Mouse (Mus musculus): ENCODE results near the gene 1810037I17Rik. TPM values are rescaled to one million over a fixed set of nuclear protein-coding genes. Genes with fewer than 3 reads are reported as not detected.
"Not testable (repeated sequence)": the region's sequence is repeated elsewhere in the genome, so short reads cannot be mapped to it uniquely, and the experiment has no call there.

The 1810037I17Rik gene
- polyA plus RNA-seq, 1 experiment, result 85.1 TPM

- peaks cover 3% of the 10 kb centered on the region; the same call in 1 of the 2 replicates for H3K4me1 ChIP-seq (ENCODE audit: control insufficient read depth, insufficient read depth, insufficient read length, low read length)
- H3K27ac ChIP-seq (replicated peaks; ENCODE audit: low read depth, low read length), result no peak within 1 kb of the TSS
- no peak within 1 kb of the TSS for H3K4me3 ChIP-seq (ENCODE audit: insufficient read depth, low read depth, low read length)
Observed at GRCm38 (mm10) chr3:122919260-122919659, 4.7 kb upstream of the 1810037I17Rik start, which contains the start of gene Gm10959. Gene Gm10959, minus strand, starts transcription at chr3:122919360.

- H3K4me1 ChIP-seq (ENCODE audit: control insufficient read depth, insufficient read depth, insufficient read length, low read length), result peaks cover 3% of the 10 kb centered on the region; the same call in 1 of the 2 replicates
- no peak overlapping the region for H3K4me3 ChIP-seq (ENCODE audit: insufficient read depth, low read depth, low read length)
- peak overlapping the region; percentile 45; the same call in 1 of the 2 replicates for H3K27ac ChIP-seq (replicated peaks; ENCODE audit: low read depth, low read length)
Observed at GRCm38 (mm10) chr3:122920572-122921435, 3.2 kb upstream of the 1810037I17Rik start.

- Histone ChIP-seq H3K4me3 (ENCODE audit: insufficient read depth, low read depth, low read length) (peak overlapping the region; percentile 27; the same call in 1 of the 2 replicates), H3K4me1 (ENCODE audit: control insufficient read depth, insufficient read depth, insufficient read length, low read length) (peaks cover 3% of the 10 kb centered on the region; the same call in 1 of the 2 replicates), H3K27ac (replicated peaks; ENCODE audit: low read depth, low read length) (peak overlapping the region; percentile 96)
Observed at GRCm38 (mm10) chr3:122921676-122922527, 2.1 kb upstream of the 1810037I17Rik start.

- Histone ChIP-seq H3K4me3 (ENCODE audit: insufficient read depth, low read depth, low read length) (no peak overlapping the region), H3K4me1 (ENCODE audit: control insufficient read depth, insufficient read depth, insufficient read length, low read length) (peaks cover 3% of the 10 kb centered on the region; the same call in 1 of the 2 replicates), H3K27ac (replicated peaks; ENCODE audit: low read depth, low read length) (0 out of 2 replicates have a peak overlapping the region, but pooled peaks have one; percentile 26)
Observed at GRCm38 (mm10) chr3:122923147-122923546, 856 bp upstream of the 1810037I17Rik start.

- Histone ChIP-seq H3K27ac (replicated peaks; ENCODE audit: low read depth, low read length) (no peak overlapping the region), H3K4me1 (ENCODE audit: control insufficient read depth, insufficient read depth, insufficient read length, low read length) (no peaks in the 10 kb centered on the region; the same call in 1 of the 2 replicates), H3K4me3 (ENCODE audit: insufficient read depth, low read depth, low read length) (no peak overlapping the region)
Observed at GRCm38 (mm10) chr3:122929723-122930122, 5.7 kb downstream of the 1810037I17Rik start.

GRCm38 (mm10) chr3:122932466-122932865 lies 8.5 kb downstream of the 1810037I17Rik start:
- Histone ChIP-seq H3K4me3 (ENCODE audit: insufficient read depth, low read depth, low read length) (no peak overlapping the region), H3K27ac (replicated peaks; ENCODE audit: low read depth, low read length) (no peak overlapping the region), H3K4me1 (ENCODE audit: control insufficient read depth, insufficient read depth, insufficient read length, low read length) (no peaks in the 10 kb centered on the region)

GRCm38 (mm10) chr3:122937176-122937575 lies 13.2 kb downstream of the 1810037I17Rik start:
- not testable (repeated sequence) for H3K27ac ChIP-seq (replicated peaks; ENCODE audit: low read depth, low read length); H3K4me3 ChIP-seq (ENCODE audit: insufficient read depth, low read depth, low read length); H3K4me1 ChIP-seq (ENCODE audit: control insufficient read depth, insufficient read depth, insufficient read length, low read length)

GRCm38 (mm10) chr3:122939215-122939614 lies 15.2 kb downstream of the 1810037I17Rik start:
- H3K27ac ChIP-seq (replicated peaks; ENCODE audit: low read depth, low read length), result no peak overlapping the region
- H3K4me3 ChIP-seq (ENCODE audit: insufficient read depth, low read depth, low read length), result no peak overlapping the region
- no peaks in the 10 kb centered on the region for H3K4me1 ChIP-seq (ENCODE audit: control insufficient read depth, insufficient read depth, insufficient read length, low read length)

- no peak overlapping the region for H3K27ac ChIP-seq (replicated peaks; ENCODE audit: low read depth, low read length)
- H3K4me1 ChIP-seq (ENCODE audit: control insufficient read depth, insufficient read depth, insufficient read length, low read length), result no peaks in the 10 kb centered on the region
- H3K4me3 ChIP-seq (ENCODE audit: insufficient read depth, low read depth, low read length), result no peak overlapping the region
Observed at GRCm38 (mm10) chr3:122943387-122943890, 19.4 kb downstream of the 1810037I17Rik start.

- Histone ChIP-seq H3K4me3 (ENCODE audit: insufficient read depth, low read depth, low read length) (no peak overlapping the region), H3K4me1 (ENCODE audit: control insufficient read depth, insufficient read depth, insufficient read length, low read length) (no peaks in the 10 kb centered on the region), H3K27ac (replicated peaks; ENCODE audit: low read depth, low read length) (no peak overlapping the region)
Observed at GRCm38 (mm10) chr3:122950129-122950528, 26.1 kb downstream of the 1810037I17Rik start.

GRCm38 (mm10) chr3:122964301-122964700 lies 40.3 kb downstream of the 1810037I17Rik start:
- Histone ChIP-seq H3K27ac (replicated peaks; ENCODE audit: low read depth, low read length) (no peak overlapping the region), H3K4me3 (ENCODE audit: insufficient read depth, low read depth, low read length) (no peak overlapping the region)

GRCm38 (mm10) chr3:122968391-122968790 lies 44.4 kb downstream of the 1810037I17Rik start:
- Histone ChIP-seq H3K4me3 (ENCODE audit: insufficient read depth, low read depth, low read length) (no peak overlapping the region), H3K4me1 (ENCODE audit: control insufficient read depth, insufficient read depth, insufficient read length, low read length) (no peaks in the 10 kb centered on the region), H3K27ac (replicated peaks; ENCODE audit: low read depth, low read length) (no peak overlapping the region)

More at GRCm38 (mm10) chr3:122964301-122964700, 40.3 kb downstream of the 1810037I17Rik start:
- no peaks in the 10 kb centered on the region for H3K4me1 ChIP-seq (ENCODE audit: control insufficient read depth, insufficient read depth, insufficient read length, low read length)

- peaks cover 3% of the 10 kb centered on the region; the same call in 1 of the 2 replicates for H3K4me1 ChIP-seq (ENCODE audit: control insufficient read depth, insufficient read depth, insufficient read length, low read length)
- H3K4me3 ChIP-seq (ENCODE audit: insufficient read depth, low read depth, low read length), result no peak overlapping the region
- no peak overlapping the region for H3K27ac ChIP-seq (replicated peaks; ENCODE audit: low read depth, low read length)
Observed at GRCm38 (mm10) chr3:122972126-122972822, 48.3 kb downstream of the 1810037I17Rik start.

GRCm38 (mm10) chr3:122974833-122975232 lies 50.8 kb downstream of the 1810037I17Rik start:
- H3K4me3 ChIP-seq (ENCODE audit: insufficient read depth, low read depth, low read length), result no peak overlapping the region
- no peak overlapping the region for H3K27ac ChIP-seq (replicated peaks; ENCODE audit: low read depth, low read length)
- peaks cover 3% of the 10 kb centered on the region; the same call in 1 of the 2 replicates for H3K4me1 ChIP-seq (ENCODE audit: control insufficient read depth, insufficient read depth, insufficient read length, low read length)
